Mouse (Mus musculus) liver, embryonic 16.5 days (tissue): Measurements from ENCODE around the gene Iqsec1. TPM values are rescaled to one million over a fixed set of nuclear protein-coding genes. Genes with fewer than 3 reads are reported as not detected.

Experiments used
- ATAC-seq: fragments of 200-750 bp; cut with Nextera tagmentation; 2 replicates; pipeline ENCODE4 v1.8.0; 2017; ENCODE audit warnings: low read depth, mild to moderate bottlenecking, moderate number of reproducible peaks, moderate library complexity
- H3K27ac ChIP-seq: fragments of 300-500 bp; sonication (generic); 2 replicates; pipeline ENCODE4 v1.5.1; 2014; ENCODE audit warnings: mild to moderate bottlenecking, low read length
- H3K27me3 ChIP-seq: fragments of 300-500 bp; sonication (generic); 2 replicates; pipeline ENCODE4 v1.6.1; 2014; ENCODE audit warnings: low read depth, low read length, mixed read lengths; ENCODE audit not compliant: control insufficient read depth, insufficient read depth
- H3K36me3 ChIP-seq: fragments of 300-500 bp; sonication (generic); 2 replicates; pipeline ENCODE4 v1.6.1; 2014; ENCODE audit warnings: mild to moderate bottlenecking; ENCODE audit not compliant: control insufficient read depth, insufficient read depth
- H3K4me1 ChIP-seq: fragments of 300-500 bp; sonication (generic); 2 replicates; pipeline ENCODE4 v1.6.1; 2014; ENCODE audit warnings: low read depth, low read length, mixed read lengths; ENCODE audit not compliant: control insufficient read depth
- H3K4me2 ChIP-seq: fragments of 300-500 bp; sonication (generic); 2 replicates; pipeline ENCODE4 v1.6.1; 2014; ENCODE audit warnings: low read depth, low read length, mixed read lengths
- H3K4me3 ChIP-seq: fragments of 300-500 bp; sonication (generic); 2 replicates; pipeline ENCODE4 v1.5.1; 2014; ENCODE audit warnings: low read depth, mild to moderate bottlenecking, low read length
- H3K9ac ChIP-seq: fragments of 300-500 bp; sonication (generic); 2 replicates; pipeline ENCODE4 v1.6.1; 2014; ENCODE audit warnings: low read depth, low read length
- H3K9me3 ChIP-seq: fragments of 300-500 bp; sonication (generic); replicated peaks from 2 replicates; pipeline ENCODE4 v1.6.1; 2016; ENCODE audit warnings: low read length; ENCODE audit not compliant: control insufficient read depth
- WGBS: fragments of 180-500 bp; shearing (Covaris S2); extraction: QIAGEN DNeasy Blood & Tissue Kit; methylation state at CpG from one replicate; pipeline ENCODE4 v1.1.7; 2014; ENCODE audit not compliant: insufficient replicate concordance; 5-methylcytosine and 5-hydroxymethylcytosine counted together
- polyA plus RNA-seq: library from polyadenylated mRNA; unstranded; fragments of >200 nt; fragmentation: Nextera tagmentation; extraction: Ambion mirVana; gene quantifications from 2 replicates; pipeline ENCODE4 v1.2.1, GENCODE M21; 2015

Iqsec1 gene
- polyA plus RNA-seq, 1 experiment from 2014 or later = 3.6 TPM

DNA sequence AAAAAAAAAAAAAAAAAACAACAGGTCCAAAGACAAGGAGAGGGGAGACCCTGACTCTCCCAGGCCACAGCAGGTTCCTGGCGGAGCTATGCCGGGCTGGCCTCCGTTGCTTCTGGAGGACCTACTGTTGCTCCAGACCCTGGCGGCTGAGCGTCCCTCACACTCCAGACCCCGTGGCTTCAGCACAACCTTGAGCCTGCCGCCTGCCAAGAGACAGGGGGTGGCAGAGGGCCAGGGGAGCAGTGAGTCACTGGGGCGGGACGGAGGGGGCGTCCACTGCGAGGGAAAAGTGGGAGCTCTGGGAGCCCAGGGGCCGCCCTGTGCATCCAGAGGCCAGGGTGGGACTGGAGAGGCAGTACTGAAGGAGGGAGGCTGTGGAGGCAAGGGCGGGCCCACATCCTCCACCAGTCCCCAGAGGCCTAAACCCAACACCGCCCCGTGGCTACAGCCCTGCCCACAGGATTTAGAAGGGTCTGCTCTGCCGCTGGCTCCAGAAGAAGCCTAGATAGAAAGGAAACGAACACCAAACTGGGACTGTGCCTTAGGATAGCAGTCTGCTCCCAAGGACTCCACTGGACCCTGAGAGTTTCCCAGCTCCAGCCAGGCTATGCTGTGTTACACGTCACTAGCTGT is 224.4 kb downstream of the Iqsec1 start:
- no peak overlapping the region for H3K4me2 ChIP-seq
- no peaks in the 10 kb centered on the region for H3K9me3 ChIP-seq
- H3K4me3 ChIP-seq = no peak overlapping the region
- 0 out of 2 replicates have a peak overlapping the region, but pooled peaks have one; percentile 3 for H3K27ac ChIP-seq
- 54% methylated on average over 18 of the region's 18 CpGs for WGBS
- no peaks in the 10 kb centered on the region for H3K36me3 ChIP-seq
- H3K4me1 ChIP-seq = no peaks in the 10 kb centered on the region; the same call in 1 of the 2 replicates
- H3K9ac ChIP-seq = no peak overlapping the region
- no peaks in the 10 kb centered on the region for H3K27me3 ChIP-seq
- peak; percentile 43 for ATAC-seq

DNA sequence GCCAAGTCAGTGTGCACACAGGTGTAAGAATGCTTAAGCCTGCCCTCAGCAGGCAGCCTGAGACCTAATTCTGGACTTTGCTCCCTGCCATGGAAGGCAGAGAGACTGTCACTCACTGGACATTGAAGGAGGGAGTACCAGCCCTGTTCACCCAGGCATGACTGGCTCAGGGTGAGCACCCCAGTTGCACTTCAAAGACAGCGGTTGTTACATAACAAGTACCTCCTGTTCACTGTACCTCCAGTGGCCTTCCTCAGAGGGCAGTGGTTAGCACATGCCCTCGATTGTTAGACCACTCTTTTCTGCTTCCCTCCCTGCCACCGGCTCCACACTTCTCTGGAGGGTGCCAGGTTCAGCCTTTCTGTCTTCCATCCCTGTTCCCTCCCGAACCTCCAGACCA is 225.2 kb downstream of the Iqsec1 start:
- H3K27me3 ChIP-seq = no peaks in the 10 kb centered on the region
- 40% methylated on average over 4 of the region's 4 CpGs for WGBS
- no peak overlapping the region for H3K4me2 ChIP-seq
- H3K4me1 ChIP-seq = no peaks in the 10 kb centered on the region; the same call in 1 of the 2 replicates
- H3K36me3 ChIP-seq = no peaks in the 10 kb centered on the region
- no peak for ATAC-seq
- H3K27ac ChIP-seq = no peak overlapping the region
- H3K4me3 ChIP-seq = no peak overlapping the region
- H3K9me3 ChIP-seq = no peaks in the 10 kb centered on the region
- H3K9ac ChIP-seq = no peak overlapping the region

DNA sequence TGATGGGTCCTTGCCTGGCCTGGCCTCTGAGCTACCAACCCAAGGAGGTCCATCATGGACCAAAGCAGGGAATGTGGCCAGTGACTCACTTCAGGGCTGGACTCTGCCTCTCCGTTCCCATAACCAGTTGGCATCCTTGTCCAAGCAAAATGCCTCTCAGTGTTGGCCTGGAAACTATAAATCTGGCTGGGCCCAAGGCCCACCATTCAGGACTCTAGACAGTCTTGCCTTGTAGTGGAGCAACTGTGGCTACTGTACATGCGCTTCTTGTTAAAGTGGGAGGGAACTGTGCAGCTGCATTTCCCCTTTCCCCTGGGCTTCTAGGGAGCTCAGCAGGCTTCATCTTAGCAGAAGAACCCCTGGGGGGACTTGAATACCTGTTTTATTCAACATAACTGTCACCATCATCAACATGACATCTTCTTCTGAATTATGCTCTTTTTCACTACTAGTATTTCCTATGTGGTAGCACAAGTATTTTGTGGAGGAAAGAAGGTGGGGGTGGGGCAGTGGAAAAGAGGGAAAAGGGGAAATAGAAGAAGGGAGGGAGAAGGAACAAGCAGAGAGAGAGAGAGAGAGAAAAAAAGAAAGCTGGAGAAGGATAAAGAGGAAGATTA is 226.3 kb downstream of the Iqsec1 start:
- no peak for ATAC-seq
- Histone ChIP-seq H3K4me2 (no peak overlapping the region), H3K27me3 (no peaks in the 10 kb centered on the region), H3K4me3 (no peak overlapping the region), H3K36me3 (no peaks in the 10 kb centered on the region), H3K4me1 (no peaks in the 10 kb centered on the region; the same call in 1 of the 2 replicates), H3K27ac (no peak overlapping the region), H3K9ac (no peak overlapping the region), H3K9me3 (no peaks in the 10 kb centered on the region)
- 50% methylated on average over 2 of the region's 2 CpGs for WGBS

DNA sequence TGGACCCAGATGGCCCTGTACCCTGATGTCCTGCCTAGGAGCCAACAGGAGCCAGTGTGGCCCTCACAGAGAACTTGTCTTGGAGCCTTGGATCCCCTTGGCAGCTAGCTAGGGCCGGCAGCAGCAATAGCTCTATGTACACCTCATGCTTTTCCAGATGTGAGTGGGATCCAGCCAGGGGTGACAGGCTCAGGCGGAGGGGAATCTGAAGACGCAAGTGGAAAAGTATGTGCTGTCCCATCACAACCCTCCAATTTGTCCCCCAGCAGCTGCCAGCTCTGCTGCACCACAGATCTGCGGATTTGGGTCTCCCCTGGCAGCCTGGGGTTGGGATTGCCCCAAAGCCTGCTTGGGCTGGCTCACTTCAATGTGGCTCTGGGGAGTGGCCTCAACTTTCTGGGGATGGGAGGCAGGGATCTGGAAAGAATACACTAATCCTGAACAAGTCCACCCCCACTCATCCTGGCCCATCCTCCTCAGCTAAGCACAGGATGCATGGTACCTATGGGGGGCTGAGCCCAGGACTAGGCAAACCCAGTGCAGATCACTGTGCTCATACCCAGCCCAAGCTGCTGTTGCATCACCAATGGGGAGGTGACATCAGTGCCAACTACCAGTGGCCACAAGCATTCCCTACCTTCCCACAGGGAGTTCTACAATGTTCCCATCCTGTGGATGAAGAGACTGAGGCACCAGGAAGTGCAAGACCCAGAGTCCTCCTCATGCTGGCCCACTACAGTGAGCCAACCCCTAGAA is 227.0 kb downstream of the Iqsec1 start:
- no peaks in the 10 kb centered on the region for H3K27me3 ChIP-seq
- H3K36me3 ChIP-seq = no peaks in the 10 kb centered on the region
- H3K4me2 ChIP-seq = no peak overlapping the region
- no peaks in the 10 kb centered on the region; the same call in 1 of the 2 replicates for H3K4me1 ChIP-seq
- 64% methylated on average over 4 of the region's 4 CpGs for WGBS
- H3K9me3 ChIP-seq = no peaks in the 10 kb centered on the region
- no peak overlapping the region for H3K27ac ChIP-seq
- no peak for ATAC-seq
- H3K9ac ChIP-seq = no peak overlapping the region
- H3K4me3 ChIP-seq = no peak overlapping the region

DNA sequence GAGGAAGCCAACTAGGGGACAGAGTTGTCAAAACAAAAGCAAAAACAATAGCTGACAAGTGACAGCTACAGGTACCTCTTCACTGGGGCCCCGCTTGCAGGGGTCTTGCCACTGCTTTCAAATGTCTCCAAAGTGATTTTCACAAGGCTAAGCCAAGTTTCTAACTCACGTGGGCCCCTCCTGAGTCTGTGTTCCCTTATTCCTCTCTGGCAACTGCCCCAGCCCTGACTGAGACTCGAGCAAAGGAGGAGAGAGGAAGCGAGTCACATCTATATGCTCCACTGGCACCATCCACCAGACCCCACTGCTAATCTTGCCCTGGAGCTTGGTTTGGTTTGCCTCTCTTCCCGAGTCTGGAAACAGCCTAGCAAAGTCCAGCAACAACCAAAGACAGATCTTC is 227.6 kb downstream of the Iqsec1 start:
- H3K27ac ChIP-seq = no peak overlapping the region
- H3K9ac ChIP-seq = no peak overlapping the region
- H3K36me3 ChIP-seq = no peaks in the 10 kb centered on the region
- H3K4me1 ChIP-seq = no peaks in the 10 kb centered on the region; the same call in 1 of the 2 replicates
- no peak overlapping the region for H3K4me2 ChIP-seq
- H3K9me3 ChIP-seq = no peaks in the 10 kb centered on the region
- no peak overlapping the region for H3K4me3 ChIP-seq
- no peak for ATAC-seq
- 41% methylated on average over 5 of the region's 5 CpGs for WGBS
- no peaks in the 10 kb centered on the region for H3K27me3 ChIP-seq

DNA sequence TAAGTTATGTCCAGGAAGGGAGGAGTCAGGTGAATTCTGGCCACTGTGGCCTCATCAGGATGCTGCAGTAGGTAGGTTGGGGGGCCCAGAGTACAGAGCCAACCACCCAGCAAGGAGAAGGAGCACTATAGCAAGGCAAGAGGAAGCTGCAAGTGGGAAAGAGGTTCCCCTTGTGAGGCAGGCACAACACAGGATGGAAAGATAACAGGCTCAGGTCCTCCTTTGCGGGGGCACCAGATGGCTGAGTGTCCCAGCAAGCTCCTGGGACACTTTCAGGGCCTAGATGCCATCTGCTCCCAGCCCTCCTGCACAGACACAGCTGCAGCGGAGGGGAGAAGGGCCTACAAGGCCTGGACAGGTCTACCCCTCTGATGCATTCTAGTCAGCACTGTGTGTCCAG is 228.7 kb downstream of the Iqsec1 start:
- Histone ChIP-seq H3K9me3 (no peaks in the 10 kb centered on the region), H3K9ac (no peak overlapping the region), H3K27me3 (no peaks in the 10 kb centered on the region), H3K4me3 (no peak overlapping the region), H3K4me2 (no peak overlapping the region), H3K36me3 (no peaks in the 10 kb centered on the region), H3K4me1 (no peaks in the 10 kb centered on the region; the same call in 1 of the 2 replicates), H3K27ac (no peak overlapping the region)
- ATAC-seq = no peak
- WGBS = 54% methylated on average over 2 of the region's 2 CpGs

DNA sequence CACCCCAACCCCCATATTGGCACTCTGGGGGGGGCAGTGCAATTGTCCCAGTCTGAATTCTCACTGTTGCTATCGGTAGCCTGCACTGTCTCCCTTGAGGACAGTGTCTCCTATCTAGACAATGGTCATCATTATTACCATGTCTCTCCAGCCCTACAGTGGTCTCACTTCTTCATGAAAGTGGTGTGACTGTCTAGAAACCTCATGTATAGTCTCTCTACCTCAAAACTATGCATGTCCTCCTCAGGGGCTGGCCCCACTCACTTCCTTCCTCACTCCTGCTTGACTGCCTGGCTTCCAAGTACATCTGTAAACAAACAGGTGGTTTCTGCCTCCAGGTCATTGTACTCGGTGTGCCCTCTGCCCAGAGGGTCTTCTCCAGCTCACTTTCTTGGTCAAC is 230.3 kb downstream of the Iqsec1 start:
- no peak overlapping the region for H3K27ac ChIP-seq
- H3K9ac ChIP-seq = no peak overlapping the region
- ATAC-seq = no peak
- H3K9me3 ChIP-seq = no peaks in the 10 kb centered on the region
- H3K27me3 ChIP-seq = no peaks in the 10 kb centered on the region
- 59% methylated on average over 2 of the region's 2 CpGs for WGBS
- no peaks in the 10 kb centered on the region for H3K36me3 ChIP-seq
- no peak overlapping the region for H3K4me2 ChIP-seq
- peaks cover 6% of the 10 kb centered on the region for H3K4me1 ChIP-seq
- no peak overlapping the region for H3K4me3 ChIP-seq

DNA sequence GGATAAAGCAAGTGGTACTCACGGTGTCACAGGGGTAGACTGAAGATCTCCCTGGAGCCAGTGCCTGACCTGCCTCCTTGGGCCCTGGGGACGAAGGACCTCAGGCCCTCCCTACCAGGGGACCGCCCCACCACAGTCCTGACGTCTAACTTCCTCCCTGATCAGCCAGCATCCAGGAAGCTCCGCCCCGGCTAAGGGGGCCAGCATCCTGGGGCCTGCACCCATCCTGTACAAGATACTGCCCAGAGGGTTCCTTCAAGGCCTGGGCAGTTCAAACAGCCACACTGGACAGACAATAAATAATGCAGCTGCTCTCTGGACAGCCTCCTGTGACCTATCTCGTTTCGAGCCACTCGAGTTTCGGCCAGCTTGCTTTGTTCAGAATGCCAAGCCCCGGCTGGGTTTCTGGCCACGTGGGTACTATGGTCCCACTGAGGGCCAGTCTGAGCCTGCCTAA is 231.0 kb downstream of the Iqsec1 start:
- peak overlapping the region; percentile 27 for H3K4me3 ChIP-seq
- no peak overlapping the region for H3K4me2 ChIP-seq

More for the DNA sequence above, 231.0 kb downstream of the Iqsec1 start:
- H3K36me3 ChIP-seq = no peaks in the 10 kb centered on the region
- H3K27me3 ChIP-seq = no peaks in the 10 kb centered on the region
- no peaks in the 10 kb centered on the region for H3K9me3 ChIP-seq
- H3K27ac ChIP-seq = 0 out of 2 replicates have a peak overlapping the region, but pooled peaks have one; percentile 25
- H3K4me1 ChIP-seq = peaks cover 10% of the 10 kb centered on the region
- 39% methylated on average over 12 of the region's 12 CpGs for WGBS
- peak; percentile 35; the same call in 1 of the 2 replicates for ATAC-seq
- H3K9ac ChIP-seq = no peak overlapping the region
